ENCODE assay signal across 8 mouse cellular contexts in genomic region chr8:61224380-61225092, GRCm38 (mm10). TPM values are rescaled to one million over a fixed set of nuclear protein-coding genes. Genes with fewer than 3 reads are reported as not detected.
DNase-seq lines count a peak whose midpoint lies in the region; ATAC-seq and TF ChIP-seq lines count a peak whose summit lies in the region.

No protein-coding gene starts in this region.

- TF ChIP-seq EP300 in CH12.LX (IDR thresholded peaks at IDR 0.05; ENCODE audit: low read length), result no peak

- H3K4me1 ChIP-seq in CH12.LX (ENCODE audit: control insufficient read depth in 1 of 2, insufficient read depth in 2 of 2), result peaks cover under 1 to 39% of the 10 kb centered on the region in 2 experiments
- H3K4me1 ChIP-seq in embryonic facial prominence, embryonic 14.5 days (ENCODE audit: control insufficient read depth, insufficient read depth, low read length), result peaks cover 31% of the 10 kb centered on the region
- peaks cover 33% of the 10 kb centered on the region for H3K4me1 ChIP-seq in lung, embryonic 16.5 days (replicated peaks; ENCODE audit: control insufficient read depth, insufficient read depth, low read length)

- H3K36me3 ChIP-seq in CH12.LX (replicated peaks in 1 of 2; ENCODE audit: control insufficient read depth in 1 of 2, insufficient read depth in 1 of 2, low read length in 1 of 2), result peaks cover 0 to 5% of the 10 kb centered on the region in 2 experiments
- H3K36me3 ChIP-seq in embryonic facial prominence, embryonic 14.5 days (ENCODE audit: control insufficient read depth, insufficient read depth, low read length), result no peaks in the 10 kb centered on the region; the same call in 1 of the 2 replicates
- H3K36me3 ChIP-seq in lung, embryonic 16.5 days (ENCODE audit: control insufficient read depth, insufficient read depth, low read length), result no peaks in the 10 kb centered on the region

- in situ Hi-C loops in CH12.LX (cut with MboI; ENCODE audit: low pct_ligation_motif_present, low pct_unique_long_range_greater_than_20kb, low sequenced_read_pairs), result loop anchor here (5.0 to 10.0 kb wide), 3 partner anchors 43 to 160 kb away; no protein-coding TSS in a partner anchor

- TF ChIP-seq RAD21 in CH12.LX (IDR thresholded peaks at IDR 0.05; ENCODE audit: low read depth, low read length), result peak; percentile 21

- 0% methylated on average over 18 of the region's 41 CpGs for WGBS in embryonic facial prominence, embryonic 14.5 days
- WGBS in lung, embryonic 16.5 days, result 1% methylated on average over 28 of the region's 41 CpGs

- peak in 1 of 2 experiments; percentile 42; a peak in 2 of 4 replicates for TF ChIP-seq CTCF in CH12.LX (conservative IDR thresholded peaks at IDR 0.05 in 1 of 2, IDR thresholded peaks at IDR 0.05 in 1 of 2; ENCODE audit: low read depth in 2 of 2, low read length in 2 of 2)

- peaks cover 34% of the 10 kb centered on the region for H3K79me2 ChIP-seq in CH12.LX (replicated peaks; ENCODE audit: control insufficient read depth, extremely low read depth, insufficient read depth, poor library complexity, severe bottlenecking)

- H3K9ac ChIP-seq in CH12.LX (ENCODE audit: insufficient read depth, low read depth), result peak overlapping the region; percentile 78
- H3K9ac ChIP-seq in embryonic facial prominence, embryonic 14.5 days (ENCODE audit: low read depth, low read length), result peak overlapping the region; percentile 87
- H3K9ac ChIP-seq in lung, embryonic 16.5 days (ENCODE audit: low read length), result peak overlapping the region; percentile 87

- intact Hi-C loops in heart, postnatal 10 days (cut with DNase I), result loop anchor here (2.0 to 5.0 kb wide), 5 partner anchors 58 to 263 kb away; partner anchors contain the start of genes Cbr4 and Nek1

- no peak for TF ChIP-seq POLR2A in CH12.LX (IDR thresholded peaks at IDR 0.05; ENCODE audit: low read depth, low read length)

- dilution Hi-C loops in CH12.LX (cut with MboI; ENCODE audit: extremely low pct_ligation_motif_present, extremely low pct_unique_long_range_greater_than_20kb, low sequenced_read_pairs), result no loop called here

- H3K27me3 ChIP-seq in CH12.LX (replicated peaks), result peaks cover 2% of the 10 kb centered on the region
- no peaks in the 10 kb centered on the region for H3K27me3 ChIP-seq in embryonic facial prominence, embryonic 14.5 days (replicated peaks; ENCODE audit: control insufficient read depth, insufficient read depth, low read length)
- H3K27me3 ChIP-seq in lung, embryonic 16.5 days (ENCODE audit: control insufficient read depth, insufficient read depth, low read depth, low read length), result no peaks in the 10 kb centered on the region

- peak; percentile 62 for ATAC-seq in embryonic facial prominence, embryonic 14.5 days (ENCODE audit: low read depth)
- ATAC-seq in lung, embryonic 16.5 days (ENCODE audit: low read depth), result peak; percentile 75
- ATAC-seq in neutrophil, adult 5-6 weeks (ENCODE audit: extremely low read depth, insufficient number of reproducible peaks, low FRiP score, poor library complexity, severe bottlenecking), result peak; percentile 57

- peak overlapping the region; percentile 79 to 88 (median 84) for H3K4me3 ChIP-seq in CH12.LX (replicated peaks in 1 of 3; ENCODE audit: low read depth in 2 of 3, low read length in 2 of 3, poor library complexity in 1 of 3)
- H3K4me3 ChIP-seq in embryonic facial prominence, embryonic 14.5 days (ENCODE audit: low read depth, low read length), result peak overlapping the region; percentile 82
- peak overlapping the region; percentile 77 for H3K4me3 ChIP-seq in lung, embryonic 16.5 days (ENCODE audit: low read length)

- peak overlapping the region; percentile 93; the same call in 1 of the 2 replicates for H3K4me2 ChIP-seq in CH12.LX (ENCODE audit: insufficient read depth, low read depth, poor library complexity, severe bottlenecking)
- H3K4me2 ChIP-seq in embryonic facial prominence, embryonic 14.5 days (ENCODE audit: low read depth, low read length), result peak overlapping the region; percentile 92
- peak overlapping the region; percentile 69 for H3K4me2 ChIP-seq in lung, embryonic 16.5 days (ENCODE audit: low read depth, low read length)

- peak overlapping the region; percentile 40; the same call in 1 of the 2 replicates for H3K27ac ChIP-seq in CH12.LX (ENCODE audit: insufficient read depth, low read depth)
- peak overlapping the region; percentile 81 for H3K27ac ChIP-seq in embryonic facial prominence, embryonic 14.5 days (replicated peaks; ENCODE audit: low read depth, low read length)
- peak overlapping the region; percentile 92 for H3K27ac ChIP-seq in lung, embryonic 16.5 days (ENCODE audit: low read length)

- H3K9me3 ChIP-seq in CH12.LX (replicated peaks; ENCODE audit: low read length), result no peaks in the 10 kb centered on the region
- H3K9me3 ChIP-seq in embryonic facial prominence, embryonic 14.5 days (ENCODE audit: control insufficient read depth, low read length), result no peaks in the 10 kb centered on the region
- H3K9me3 ChIP-seq in lung, embryonic 16.5 days (ENCODE audit: control insufficient read depth, low read length), result no peaks in the 10 kb centered on the region

- DNase-seq in CH12.LX (ENCODE audit: extremely low read depth), result peak; percentile 49
- DNase-seq in adrenal gland, postnatal 14 days, result peak; percentile 77
- DNase-seq in embryonic facial prominence, embryonic 14.5 days (ENCODE audit: low spot score), result peak; percentile 65
- DNase-seq in heart, postnatal 10 days, result peak; percentile 61 to 66
- peak; percentile 31 to 73 for DNase-seq in kidney, postnatal 36 days
- peak; percentile 71 for DNase-seq in thymus, postnatal 14 days

TF ChIP-seq in CH12.LX, 34 proteins besides CTCF, POLR2A, EP300 and RAD21:
- TF ChIP-seq SIN3A (IDR thresholded peaks at IDR 0.05; ENCODE audit: low read length) (peak; percentile 33; the same call in 1 of the 2 replicates), UBTF (IDR thresholded peaks at IDR 0.05; ENCODE audit: low read depth, low read length) (peak; percentile 89), SMC3 (IDR thresholded peaks at IDR 0.05; ENCODE audit: low read depth, low read length) (peak; percentile 16; the same call in 1 of the 2 replicates), RCOR1 (conservative IDR thresholded peaks at IDR 0.05; ENCODE audit: low read depth, low read length) (0 out of 2 replicates have a peak, but pooled peaks have one; percentile 6), USF2 (conservative IDR thresholded peaks at IDR 0.05; ENCODE audit: low read depth, low read length) (no peak), USF1 (IDR thresholded peaks at IDR 0.05; ENCODE audit: low read depth, low read length) (no peak), MEF2A (IDR thresholded peaks at IDR 0.05; ENCODE audit: borderline replicate concordance, low read depth, low read length) (0 out of 2 replicates have a peak, but pooled peaks have one; percentile 9), TCF12 (IDR thresholded peaks at IDR 0.05; ENCODE audit: low read depth, low read length) (peak; percentile 9; the same call in 1 of the 2 replicates)

RNA-seq across cellular contexts. Expression of gene Sh3rf1, which starts 0.9 kb away (rescaled TPM):
- total RNA-seq in CH12.LX (2012; rRNA removed), result 8.1 and 10.6 TPM in 2 replicates
- total RNA-seq in CH12.LX (2014; rRNA removed), result 5.9 and 6.0 TPM in 2 replicates
- polyA plus RNA-seq in CH12.LX (2012; ENCODE audit: insufficient read length, low read depth), result 10.6 and 16.8 TPM in 2 replicates
- total RNA-seq in adrenal gland, postnatal 14 days (2021), result 9.3 and 10.1 TPM in 2 replicates
- 10.5 and 11.1 TPM in 2 replicates for polyA plus RNA-seq in embryonic facial prominence, embryonic 14.5 days (2014; fragmentation: Nextera tagmentation; extraction: Ambion mirVana)
- total RNA-seq in heart, postnatal 10 days (2021), result 1 to 10 TPM; 9.4 to 9.8 TPM
- polyA plus RNA-seq in lung, embryonic 16.5 days (2015; fragmentation: Nextera tagmentation; extraction: Ambion mirVana), result 17.8 and 18.7 TPM in 2 replicates
- 1.5 and 2.0 TPM in 2 replicates for total RNA-seq in neutrophil, adult 5-6 weeks (2017)

Comparison
In these comparisons a context has a peak if more than half of its experiments do, and no peak if none do; other contexts are left out.
1. Peak in every context shown above with its lines: DNase-seq, ATAC-seq, H3K4me3 ChIP-seq and H3K27ac ChIP-seq.
2. H3K27ac ChIP-seq: peak in every context shown above with its lines; median percentile 92 in lung, embryonic 16.5 days; 81 in embryonic facial prominence, embryonic 14.5 days; 40 in CH12.LX.